Mouse (Mus musculus) heart, adult 2 months (tissue): ENCODE measurements at regions not wholly inside any gene's neighbourhood (a gene's known extent, or its start where the extent isn't known, plus 50 kb on each side); places are given as distances from the start of the nearest gene placed in this dataset.
A peak's percentile ranks its signal among the peaks of the same experiment; 100 is the strongest.

Experiments
- DNase-seq, 2 experiments: peaks; one replicate each; pipeline ENCODE4 v3.0.0; 2021
- H3K27ac ChIP-seq: fragments of 200-600 bp; 2 replicates; pipeline ENCODE4 v1.8.1; 2022
- H3K27me3 ChIP-seq: fragments of 200-500 bp; 2 replicates; pipeline ENCODE4 v1.6.1; 2012; ENCODE audit warnings: mild to moderate bottlenecking, low read length, inconsistent platforms, mixed read lengths; ENCODE audit not compliant: control insufficient read depth, insufficient read depth
- H3K36me3 ChIP-seq: fragments of 200-500 bp; 2 replicates; pipeline ENCODE4 v1.6.1; 2012; ENCODE audit warnings: low read length, inconsistent platforms; ENCODE audit not compliant: control insufficient read depth, insufficient read depth
- H3K4me1 ChIP-seq: fragments of 200-500 bp; 2 replicates; pipeline ENCODE4 v1.6.1; 2011; ENCODE audit warnings: low read length; ENCODE audit not compliant: control insufficient read depth, insufficient read depth
- H3K4me3 ChIP-seq: fragments of 200-600 bp; 2 replicates; pipeline ENCODE4 v1.8.1; 2022
- H3K79me2 ChIP-seq: fragments of 200-500 bp; replicated peaks from 2 replicates; pipeline ENCODE4 v1.6.1; 2012; ENCODE audit warnings: mild to moderate bottlenecking, inconsistent platforms, low read length, moderate library complexity, mixed read lengths; ENCODE audit not compliant: control insufficient read depth, insufficient read depth
- H3K9ac ChIP-seq: fragments of 200-500 bp; 2 replicates; pipeline ENCODE4 v1.6.1; 2012; ENCODE audit warnings: low read depth, mild to moderate bottlenecking, control low read depth, inconsistent platforms, low read length, mixed read lengths
- CTCF ChIP-seq: fragments of 200-600 bp; IDR thresholded peaks from 2 replicates; pipeline ENCODE4 v1.8.1; 2022; ENCODE audit warnings: antibody characterized with exemption, mild to moderate bottlenecking, moderate library complexity
- EP300 ChIP-seq: fragments of 200-500 bp; IDR thresholded peaks from 2 replicates; pipeline ENCODE4 v1.6.1; 2011; ENCODE audit warnings: low read depth, low read length, control low read depth; ENCODE audit not compliant: insufficient read depth
- POLR2A ChIP-seq: fragments of 200-500 bp; IDR thresholded peaks from 2 replicates; pipeline ENCODE4 v1.6.1; 2011; ENCODE audit warnings: mild to moderate bottlenecking, low read depth, low read length, control low read depth; ENCODE audit not compliant: insufficient read depth
- WGBS: fragments of 180-500 bp; shearing (Covaris S2); methylation state at CpG from one replicate; pipeline ENCODE4 v1.1.7; 2018; 5-methylcytosine and 5-hydroxymethylcytosine counted together
- intact Hi-C: fragments of 180-260 bp; cut with DNase I; formaldehyde crosslinking; loops from one replicate; pipeline ENCODE4 v1.15.1; 2025

- DNase-seq, result peak; percentile 67 to 76
- Histone ChIP-seq H3K36me3 (peaks cover 22% of the 10 kb centered on the region), H3K79me2 (peaks cover 7% of the 10 kb centered on the region), H3K4me3 (no peak overlapping the region), H3K27me3 (no peaks in the 10 kb centered on the region), H3K9ac (no peak overlapping the region), H3K4me1 (peaks cover 25% of the 10 kb centered on the region), H3K27ac (peak overlapping the region; percentile 75)
- TF ChIP-seq CTCF (no peak), EP300 (0 out of 2 replicates have a peak, but pooled peaks have one; percentile 31), POLR2A (0 out of 2 replicates have a peak, but pooled peaks have one; percentile 12)
- WGBS, result 21% methylated on average over 8 of the region's 8 CpGs
- intact Hi-C loops, result no loop called here
These were observed 189.5 kb upstream of the Klf14 start for GRCm38 (mm10) chr6:31148311-31148856.

- peaks cover 5% of the 10 kb centered on the region for H3K79me2 ChIP-seq
- H3K4me1 ChIP-seq, result peaks cover 22% of the 10 kb centered on the region
- 93% methylated on average over 6 of the region's 6 CpGs for WGBS
- H3K27ac ChIP-seq, result peak overlapping the region; percentile 75
- peaks cover 22% of the 10 kb centered on the region for H3K36me3 ChIP-seq
- no peak overlapping the region for H3K9ac ChIP-seq
- no peak for DNase-seq
- H3K27me3 ChIP-seq, result no peaks in the 10 kb centered on the region
- TF ChIP-seq EP300 (no peak), CTCF (no peak), POLR2A (no peak)
- intact Hi-C loops, result no loop called here
- no peak overlapping the region for H3K4me3 ChIP-seq
These were observed 190.3 kb upstream of the Klf14 start for GRCm38 (mm10) chr6:31149164-31149563.

DNA sequence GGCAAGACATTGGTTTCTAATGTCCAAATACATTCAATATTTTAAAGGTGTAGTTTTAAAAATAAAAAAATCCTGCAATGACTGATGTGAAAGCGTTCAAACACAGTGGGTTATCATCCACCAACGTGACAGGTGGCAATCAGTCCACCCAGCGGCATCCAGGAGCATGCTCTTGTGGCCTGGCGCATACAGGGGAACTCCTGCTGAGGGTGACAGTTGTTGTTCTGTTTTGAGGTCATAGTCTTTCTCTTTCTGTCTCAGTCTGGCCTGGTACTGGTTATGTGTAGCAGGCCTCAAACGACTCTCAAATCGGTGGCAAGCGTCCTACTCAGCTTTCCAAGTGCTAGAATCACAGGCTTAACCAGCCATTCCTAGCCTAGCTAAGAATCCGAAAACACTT, 191.5 kb upstream of the Klf14 start:
- Histone ChIP-seq H3K9ac (no peak overlapping the region), H3K4me3 (no peak overlapping the region), H3K4me1 (peaks cover 21% of the 10 kb centered on the region), H3K79me2 (peaks cover 5% of the 10 kb centered on the region), H3K27me3 (no peaks in the 10 kb centered on the region), H3K27ac (no peak overlapping the region), H3K36me3 (peaks cover 26% of the 10 kb centered on the region)
- no peak for TF ChIP-seq EP300
- TF ChIP-seq CTCF, result no peak
- no peak for TF ChIP-seq POLR2A
- intact Hi-C loops, result no loop called here
- WGBS, result 87% methylated on average over 8 of the region's 8 CpGs
- no peak for DNase-seq

DNA sequence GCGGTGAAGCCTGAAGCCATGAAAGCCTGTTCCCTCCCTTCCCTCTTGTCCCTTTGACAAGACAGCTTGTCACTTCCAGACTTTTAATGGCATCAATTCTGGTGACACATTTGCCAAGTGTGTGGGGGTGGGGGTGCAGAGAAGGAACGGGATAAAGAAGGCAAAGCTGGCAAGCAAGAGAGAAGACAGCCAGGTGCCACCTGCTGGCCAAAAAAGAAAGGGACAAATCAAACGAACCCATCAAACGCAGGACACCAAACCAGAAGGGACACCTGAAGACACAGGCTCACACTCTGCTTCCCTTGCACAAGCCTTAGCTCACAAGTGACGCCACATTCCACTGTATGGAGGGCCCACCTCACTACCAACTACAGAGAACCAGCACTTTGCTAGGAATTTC, 197.0 kb upstream of the Klf14 start:
- no peak overlapping the region for H3K4me3 ChIP-seq
- H3K27me3 ChIP-seq, result no peaks in the 10 kb centered on the region
- H3K27ac ChIP-seq, result no peak overlapping the region; the same call in 1 of the 2 replicates
- WGBS, result 27% methylated on average over 5 of the region's 5 CpGs
- intact Hi-C loops, result loop anchor here (5.0 kb wide), 1 partner anchor 79 kb away; no protein-coding TSS in a partner anchor
- H3K79me2 ChIP-seq, result peaks cover 3% of the 10 kb centered on the region
- peak in 1 of 2 experiments; percentile 55 for DNase-seq
- TF ChIP-seq EP300 (no peak), POLR2A (no peak), CTCF (peak; percentile 72)
- no peak overlapping the region for H3K9ac ChIP-seq
- peaks cover 25% of the 10 kb centered on the region for H3K36me3 ChIP-seq
- peaks cover 18% of the 10 kb centered on the region for H3K4me1 ChIP-seq

DNA sequence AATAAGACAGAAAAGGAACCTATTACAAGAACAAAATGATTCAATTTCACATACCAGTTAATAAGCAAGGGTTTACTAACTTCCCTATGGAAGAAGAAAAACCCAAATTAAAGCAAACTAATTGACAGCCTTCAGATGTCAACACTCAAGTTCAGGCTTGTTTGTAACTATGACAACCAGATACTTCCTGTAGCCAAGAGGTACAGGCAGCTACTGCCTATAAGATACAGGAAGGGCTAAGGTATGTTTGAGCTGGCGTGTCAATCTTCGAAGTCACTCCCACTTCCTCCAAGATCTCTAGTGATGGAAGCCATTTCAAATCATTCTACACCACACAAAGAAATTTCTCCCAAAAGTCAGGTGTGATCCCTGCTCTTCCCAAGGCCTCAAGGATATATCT, 198.1 kb upstream of the Klf14 start:
- H3K27ac ChIP-seq, result no peak overlapping the region
- H3K27me3 ChIP-seq, result no peaks in the 10 kb centered on the region
- intact Hi-C loops, result loop anchor here (5.0 kb wide), 1 partner anchor 80 kb away; no protein-coding TSS in a partner anchor
- H3K4me3 ChIP-seq, result no peak overlapping the region
- TF ChIP-seq EP300 (no peak), POLR2A (no peak), CTCF (no peak)
- DNase-seq, result no peak
- H3K4me1 ChIP-seq, result peaks cover 20% of the 10 kb centered on the region
- peaks cover 1% of the 10 kb centered on the region for H3K79me2 ChIP-seq
- H3K9ac ChIP-seq, result no peak overlapping the region
- peaks cover 24% of the 10 kb centered on the region for H3K36me3 ChIP-seq
- WGBS, result 87% methylated on average over 2 of the region's 2 CpGs

- DNase-seq, result no peak
These were observed 198.6 kb upstream of the Klf14 start for GRCm38 (mm10) chr6:31157429-31157828.

More at GRCm38 (mm10) chr6:31157429-31157828, 198.6 kb upstream of the Klf14 start:
- no peak overlapping the region for H3K9ac ChIP-seq
- H3K4me3 ChIP-seq, result no peak overlapping the region
- H3K27me3 ChIP-seq, result no peaks in the 10 kb centered on the region
- TF ChIP-seq POLR2A, result no peak
- no peak for TF ChIP-seq EP300
- no peak for TF ChIP-seq CTCF
- WGBS, result 86% methylated on average over 6 of the region's 6 CpGs
- intact Hi-C loops, result loop anchor here (5.0 kb wide), 1 partner anchor 80 kb away; no protein-coding TSS in a partner anchor
- H3K36me3 ChIP-seq, result peaks cover 21% of the 10 kb centered on the region
- H3K4me1 ChIP-seq, result peaks cover 20% of the 10 kb centered on the region
- H3K27ac ChIP-seq, result no peak overlapping the region
- peaks cover 1% of the 10 kb centered on the region for H3K79me2 ChIP-seq
